Mouse (Mus musculus): Measurements from ENCODE around the gene Gm45261.

- TF ChIP-seq CTCF (conservative IDR thresholded peaks at IDR 0.05; ENCODE audit: low read length) (no peak), NANOG (IDR thresholded peaks at IDR 0.05; ENCODE audit: borderline replicate concordance, low read length) (no peak), POU5F1 (IDR thresholded peaks at IDR 0.05; ENCODE audit: borderline replicate concordance, low read length) (no peak)
These were observed 9.2 kb downstream of the Gm45261 start for GRCm38 (mm10) chr1:80451914-80452549.
